Mouse (Mus musculus) retina, embryonic 14.5 days (tissue): ENCODE data around the gene Lgals3.

Experiments
- DNase-seq: peaks from one replicate; pipeline ENCODE4 v3.0.0-alpha.2; 2015; ENCODE audit warnings: low spot score

Lgals3 gene

GRCm38 (mm10) chr14:47432987-47433386, 65.4 kb downstream of the Lgals3 start:
- DNase-seq: peak; percentile 18
